10 mouse cellular contexts compared by ENCODE assay signal in the genomic region with DNA sequence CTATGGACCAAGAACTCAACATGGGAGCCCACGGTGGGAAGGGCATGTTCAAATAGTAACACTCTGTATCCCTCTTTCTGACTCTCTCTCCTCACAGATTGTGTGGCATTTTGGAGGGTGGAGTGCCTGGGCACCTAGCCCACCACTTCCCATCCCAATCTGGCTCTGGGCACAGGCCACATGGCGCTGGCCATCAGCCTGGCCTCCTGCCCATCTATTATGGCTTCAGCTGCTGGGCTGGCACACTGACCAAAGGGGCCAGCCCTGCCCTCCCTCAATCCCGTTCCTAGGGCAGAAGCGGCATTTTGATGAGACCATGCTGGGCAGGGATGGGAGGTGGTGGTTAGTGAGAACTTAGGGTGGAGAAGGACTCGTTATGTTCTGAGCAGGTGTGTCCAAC. TPM values are rescaled to one million over a fixed set of nuclear protein-coding genes. Genes with fewer than 3 reads are reported as not detected.
DNase-seq lines count a peak whose midpoint lies in the region; ATAC-seq lines count a peak whose summit lies in the region.
"Had no signal": no experiment of that assay in that cellular context is flagged by ENCODE, and none has a peak within 500 bp of the region (broad histone marks: within the 10 kb centered on the region; RNA-seq: fewer than 3 reads in every experiment).

No protein-coding gene starts in this region.

- H3K9me3 ChIP-seq in heart, embryonic 12.5 days (replicated peaks) = no peaks in the 10 kb centered on the region
- no peaks in the 10 kb centered on the region for H3K9me3 ChIP-seq in forebrain, embryonic 16.5 days (ENCODE audit: control insufficient read depth, low read length)
- no peaks in the 10 kb centered on the region for H3K9me3 ChIP-seq in neural tube, embryonic 15.5 days (replicated peaks)
- H3K9me3 ChIP-seq: embryonic facial prominence, embryonic 13.5 days had no signal

- 79% methylated on average over 5 of the region's 5 CpGs for WGBS in heart, embryonic 12.5 days
- WGBS in forebrain, embryonic 16.5 days = 40% methylated on average over 5 of the region's 5 CpGs
- 67% methylated on average over 5 of the region's 5 CpGs for WGBS in neural tube, embryonic 15.5 days

- DNase-seq in heart, postnatal 10 days = peak; percentile 45 to 56
- DNase-seq in right cerebral cortex, postnatal 4 days = peak; percentile 67
- no peak for DNase-seq in right cerebral cortex, adult 2 months (ENCODE audit: low spot score in 2 of 2)
- no peak for DNase-seq in left cerebral cortex, postnatal 14 days (ENCODE audit: low spot score in 2 of 2)
- DNase-seq in urinary bladder, postnatal 4 days (ENCODE audit: low spot score in 2 of 2) = no peak

- H3K27ac ChIP-seq in heart, embryonic 12.5 days (ENCODE audit: poor library complexity, severe bottlenecking) = no peak overlapping the region
- H3K27ac ChIP-seq in forebrain, embryonic 16.5 days (ENCODE audit: low read length) = peak overlapping the region; percentile 88
- H3K27ac ChIP-seq in neural tube, embryonic 15.5 days (replicated peaks) = peak overlapping the region; percentile 83
- H3K27ac ChIP-seq: embryonic facial prominence, embryonic 13.5 days had no signal

- no peak overlapping the region for H3K4me3 ChIP-seq in heart, embryonic 12.5 days
- no peak overlapping the region for H3K4me3 ChIP-seq in forebrain, embryonic 16.5 days (replicated peaks; ENCODE audit: low read length)
- H3K4me3 ChIP-seq in neural tube, embryonic 15.5 days (replicated peaks) = no peak overlapping the region
- H3K4me3 ChIP-seq: embryonic facial prominence, embryonic 13.5 days had no signal

- no peak for ATAC-seq in heart, embryonic 12.5 days (ENCODE audit: insufficient number of reproducible peaks, low FRiP score)
- ATAC-seq in forebrain, embryonic 16.5 days = peak; percentile 24
- ATAC-seq in neural tube, embryonic 15.5 days (ENCODE audit: low FRiP score) = no peak
- ATAC-seq: lung, postnatal 0 days had no signal

- H3K4me2 ChIP-seq in heart, embryonic 12.5 days = no peak overlapping the region
- H3K4me2 ChIP-seq in forebrain, embryonic 16.5 days (ENCODE audit: low read length) = no peak overlapping the region
- no peak overlapping the region for H3K4me2 ChIP-seq in neural tube, embryonic 15.5 days
- H3K4me2 ChIP-seq: embryonic facial prominence, embryonic 13.5 days had no signal

- H3K27me3 ChIP-seq in heart, embryonic 12.5 days (replicated peaks) = peaks cover 69% of the 10 kb centered on the region
- no peaks in the 10 kb centered on the region for H3K27me3 ChIP-seq in forebrain, embryonic 16.5 days (replicated peaks; ENCODE audit: control insufficient read depth, insufficient read depth, low read length)
- peaks cover 20% of the 10 kb centered on the region for H3K27me3 ChIP-seq in neural tube, embryonic 15.5 days (replicated peaks)

- H3K36me3 ChIP-seq in heart, embryonic 12.5 days = no peaks in the 10 kb centered on the region
- no peaks in the 10 kb centered on the region for H3K36me3 ChIP-seq in forebrain, embryonic 16.5 days (ENCODE audit: control insufficient read depth, insufficient read depth)
- H3K36me3 ChIP-seq in neural tube, embryonic 15.5 days = no peaks in the 10 kb centered on the region
- H3K36me3 ChIP-seq: embryonic facial prominence, embryonic 13.5 days had no signal

- intact Hi-C loops in heart, postnatal 10 days (cut with DNase I) = no loop called here
- intact Hi-C loops in left cerebral cortex, postnatal 14 days (cut with DNase I) = no loop called here

- H3K9ac ChIP-seq in heart, embryonic 12.5 days = no peak overlapping the region
- H3K9ac ChIP-seq in forebrain, embryonic 16.5 days (replicated peaks; ENCODE audit: low read depth, low read length) = no peak overlapping the region
- H3K9ac ChIP-seq in neural tube, embryonic 15.5 days (replicated peaks) = no peak overlapping the region
- H3K9ac ChIP-seq: embryonic facial prominence, embryonic 13.5 days had no signal

- peaks cover 9% of the 10 kb centered on the region for H3K4me1 ChIP-seq in heart, embryonic 12.5 days (replicated peaks)
- peaks cover 43% of the 10 kb centered on the region for H3K4me1 ChIP-seq in forebrain, embryonic 16.5 days (replicated peaks; ENCODE audit: control insufficient read depth, insufficient read depth, low read length)
- H3K4me1 ChIP-seq in neural tube, embryonic 15.5 days = peaks cover 58% of the 10 kb centered on the region

RNA-seq across cellular contexts. Expression of gene Calcoco1, which starts 11.3 kb away (rescaled TPM):
- total RNA-seq in heart, postnatal 10 days (2021) = 100 to 1,000 TPM in 1 of 2 experiments, 10 to 100 TPM in 1; 90.9 to 100 TPM
- 55.1 and 55.3 TPM in 2 replicates for polyA plus RNA-seq in heart, embryonic 12.5 days (2016; fragmentation: Nextera tagmentation; extraction: Ambion mirVana)
- polyA plus RNA-seq in forebrain, embryonic 16.5 days (2015; fragmentation: Nextera tagmentation; extraction: Ambion mirVana) = 80.6 and 87.7 TPM in 2 replicates
- 28.3 and 41.6 TPM in 2 replicates for polyA plus RNA-seq in neural tube, embryonic 15.5 days (2015; fragmentation: Nextera tagmentation; extraction: Ambion mirVana)
- 10 to 100 TPM; 56.9 to 58.4 TPM for total RNA-seq in left cerebral cortex, postnatal 14 days (2021)

Comparison
In these comparisons a context has a peak if more than half of its experiments do, and no peak if none do; other contexts are left out.
1. DNase-seq: peak in heart, postnatal 10 days (2 of 2) and right cerebral cortex, postnatal 4 days (single experiment); none in right cerebral cortex, adult 2 months (0 of 2), left cerebral cortex, postnatal 14 days (0 of 2) and urinary bladder, postnatal 4 days (0 of 2).